Mouse (Mus musculus) central nervous system, embryonic 11.5 days (tissue): Measurements from ENCODE around the gene Rnaset2a. TPM values are rescaled to one million over a fixed set of nuclear protein-coding genes. Genes with fewer than 3 reads are reported as not detected.

Experiments
- polyA plus RNA-seq: library from polyadenylated mRNA; depleted of rRNA; stranded (reverse); fragments of >200 nt; gene quantifications from 2 replicates; pipeline ENCODE4 v1.2.3, GENCODE M21; 2012; rRNA removed

Rnaset2a gene
- polyA plus RNA-seq = 17.1 and 24.6 TPM in 2 replicates

GRCm38 (mm10) chr17:8147439-8148316 lies at the start of gene Rnaset2a, which contains the start of gene Gm49673:
Gene Rnaset2a, minus strand, starts transcription at chr17:8148097.
Gene Gm49673, minus strand, starts transcription at chr17:8147788.

DNA sequence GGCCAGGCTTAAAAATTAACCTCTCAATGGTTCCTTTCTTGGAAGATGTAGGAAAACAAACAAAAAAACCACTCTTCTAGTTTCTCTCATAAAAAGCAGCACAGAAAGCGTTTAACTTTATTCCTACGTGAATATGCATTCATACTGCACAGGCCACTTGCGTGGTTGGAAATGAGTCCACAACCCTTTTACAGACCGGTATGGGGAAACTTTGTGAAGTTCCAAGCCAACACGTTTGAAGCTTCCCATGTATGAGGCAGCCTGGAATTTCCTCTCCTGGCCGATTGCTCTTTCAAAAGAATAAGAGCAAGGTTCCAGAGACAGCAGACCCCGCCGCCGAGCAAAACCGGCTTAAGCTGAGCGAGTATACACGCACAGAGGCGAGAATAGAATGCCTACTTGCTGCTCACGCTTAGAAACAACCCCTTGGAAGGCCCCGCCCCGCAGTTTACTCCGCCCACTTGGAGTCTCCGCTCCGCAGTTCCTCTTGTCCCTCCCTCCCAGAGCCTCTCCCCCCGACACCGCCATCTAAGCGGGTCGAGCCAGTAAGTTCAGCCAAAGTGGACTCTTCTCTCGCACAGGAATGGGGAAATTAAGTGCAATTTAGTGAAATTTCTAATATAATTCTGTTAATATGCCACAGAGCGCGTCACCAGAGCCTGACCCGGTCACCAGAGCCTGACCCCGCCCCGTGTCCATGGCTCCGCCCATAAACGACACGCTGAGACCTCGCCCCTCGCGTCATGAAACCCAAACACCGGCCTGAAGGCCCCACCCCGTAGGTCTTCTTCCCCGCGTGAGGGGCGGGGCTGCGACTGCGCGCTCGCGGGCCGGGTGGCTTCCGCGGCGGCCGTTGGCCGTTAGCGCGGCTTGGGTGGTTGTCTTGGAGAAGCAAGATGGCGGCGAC lies 17.1 kb upstream of the Rnaset2a start, which contains the start of gene Fgfr1op:
Gene Fgfr1op (plus strand): TSS at position 801 of the 907 bp plus-strand sequence.

Other genes with a start within 250 kb of the Rnaset2a start
- gene Tagap, start 222.1 kb downstream of the Rnaset2a start, polyA plus RNA-seq = 0.32 and 0.43 TPM in 2 replicates
- gene Rsph3a, start 202.5 kb downstream of the Rnaset2a start, polyA plus RNA-seq = 35.3 and 41.7 TPM in 2 replicates
- gene Gm49673, start 309 bp downstream of the Rnaset2a start, polyA plus RNA-seq = 0.31 and 0.32 TPM in 2 replicates
- gene Fgfr1op, start 17.4 kb upstream of the Rnaset2a start, polyA plus RNA-seq = 23.0 and 25.3 TPM in 2 replicates
- gene Ccr6, start 87.9 kb upstream of the Rnaset2a start, polyA plus RNA-seq = not detected in 2 replicates
- gene Mpc1, start 134.8 kb upstream of the Rnaset2a start, polyA plus RNA-seq = 34.3 and 79.6 TPM in 2 replicates
- gene Sft2d1, start 163.0 kb upstream of the Rnaset2a start, polyA plus RNA-seq = 76.5 and 95.7 TPM in 2 replicates
- gene Prr18, start 189.4 kb upstream of the Rnaset2a start, polyA plus RNA-seq = 1.8 and 2.3 TPM in 2 replicates
- 0.61 and 1.4 TPM in 2 replicates for gene T2, start 207.9 kb upstream of the Rnaset2a start, polyA plus RNA-seq